Mouse (Mus musculus): ENCODE measurements around the gene Gm5168. TPM values are rescaled to one million over a fixed set of nuclear protein-coding genes. Genes with fewer than 3 reads are reported as not detected.
"Not testable (repeated sequence)": the region's sequence is repeated elsewhere in the genome, so short reads cannot be mapped to it uniquely, and the experiment has no call there.

Gene Gm5168
- polyA plus RNA-seq (2012; ENCODE audit: insufficient read depth, low replicate concordance), result not detected in 2 replicates

GRCm38 (mm10) chrX:26050941-26051340 lies at the start of gene Gm5168:
Gene Gm5168 (minus strand): TSS chrX:26051041.
- H3K4me3 ChIP-seq (replicated peaks); H3K4me1 ChIP-seq; H3K9me3 ChIP-seq; H3K27me3 ChIP-seq (replicated peaks); H3K36me3 ChIP-seq (replicated peaks; ENCODE audit: low read length): not testable (repeated sequence)

Other genes starting within 250 kb of the Gm5168 start
- not detected in 2 replicates for gene Gm2012, start 180.3 kb upstream of the Gm5168 start, polyA plus RNA-seq (2012; ENCODE audit: insufficient read depth, low replicate concordance)

Measured in megakaryocyte, embryonic 14.5 days (primary cell).